Mouse (Mus musculus) lung, embryonic 16.5 days (tissue): ENCODE measurements around the gene Nfkbia. TPM values are rescaled to one million over a fixed set of nuclear protein-coding genes. Genes with fewer than 3 reads are reported as not detected.
A peak's percentile ranks its signal among the peaks of the same experiment; 100 is the strongest.

Experiments
- ATAC-seq: fragments of 200-750 bp; cut with Nextera tagmentation; 2 replicates; pipeline ENCODE4 v1.8.0; 2017; ENCODE audit warnings: low read depth, mild to moderate bottlenecking, moderate library complexity
- H3K27ac ChIP-seq: fragments of 300-500 bp; sonication (generic); 2 replicates; pipeline ENCODE4 v1.5.1; 2014; ENCODE audit warnings: mild to moderate bottlenecking, control low read depth, low read length
- H3K27me3 ChIP-seq: fragments of 300-500 bp; sonication (generic); 2 replicates; pipeline ENCODE4 v1.6.1; 2014; ENCODE audit warnings: low read depth, low read length, mixed read lengths; ENCODE audit not compliant: control insufficient read depth, insufficient read depth
- H3K36me3 ChIP-seq: fragments of 300-500 bp; sonication (generic); 2 replicates; pipeline ENCODE4 v1.6.1; 2014; ENCODE audit warnings: low read length; ENCODE audit not compliant: control insufficient read depth, insufficient read depth
- H3K4me1 ChIP-seq: fragments of 300-500 bp; sonication (generic); replicated peaks from 2 replicates; pipeline ENCODE4 v1.6.1; 2014; ENCODE audit warnings: low read length, mixed read lengths; ENCODE audit not compliant: control insufficient read depth, insufficient read depth
- H3K4me2 ChIP-seq: fragments of 300-500 bp; sonication (generic); 2 replicates; pipeline ENCODE4 v1.6.1; 2014; ENCODE audit warnings: low read depth, low read length, control low read depth
- H3K4me3 ChIP-seq: fragments of 300-500 bp; sonication (generic); 2 replicates; pipeline ENCODE4 v1.5.1; 2014; ENCODE audit warnings: mild to moderate bottlenecking, low read length, control low read depth
- H3K9ac ChIP-seq: fragments of 300-500 bp; sonication (generic); 2 replicates; pipeline ENCODE4 v1.6.1; 2014; ENCODE audit warnings: low read length, control low read depth
- H3K9me3 ChIP-seq: fragments of 300-500 bp; sonication (generic); 2 replicates; pipeline ENCODE4 v1.6.1; 2016; ENCODE audit warnings: low read length; ENCODE audit not compliant: control insufficient read depth
- WGBS: fragments of 180-500 bp; shearing (Covaris S2); extraction: QIAGEN DNeasy Blood & Tissue Kit; methylation state at CpG from one replicate; pipeline ENCODE4 v1.1.7; 2014; 5-methylcytosine and 5-hydroxymethylcytosine counted together
- polyA plus RNA-seq: library from polyadenylated mRNA; unstranded; fragments of >200 nt; fragmentation: Nextera tagmentation; extraction: Ambion mirVana; gene quantifications from 2 replicates; pipeline ENCODE4 v1.2.1, GENCODE M21; 2015

Nfkbia gene
- polyA plus RNA-seq, 1 experiment from 2014 or later = 130 TPM

DNA sequence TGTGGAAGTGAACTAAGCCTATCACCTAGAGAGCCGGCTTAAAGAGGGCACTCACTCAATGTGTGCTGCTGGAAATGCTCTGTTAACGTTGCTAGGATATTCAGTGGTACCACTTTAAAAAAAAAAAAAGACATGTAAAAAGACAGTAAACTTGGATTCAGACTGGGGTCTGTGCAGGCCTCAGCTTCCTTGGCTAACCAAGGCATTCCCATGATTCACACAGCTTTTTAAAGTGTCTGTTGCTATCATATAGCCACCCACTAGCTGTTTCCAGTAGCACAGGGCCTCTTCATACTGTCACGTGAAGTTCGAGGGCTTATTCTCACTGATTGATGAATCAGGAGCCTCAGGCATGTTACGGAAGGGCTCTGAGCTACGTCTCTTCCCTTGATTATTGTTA, 30.0 kb downstream of the Nfkbia start:
- Histone ChIP-seq H3K4me1 (peaks cover 67% of the 10 kb centered on the region), H3K4me3 (no peak overlapping the region), H3K36me3 (no peaks in the 10 kb centered on the region), H3K27ac (peak overlapping the region; percentile 96), H3K4me2 (0 out of 2 replicates have a peak overlapping the region, but pooled peaks have one; percentile 13), H3K27me3 (no peaks in the 10 kb centered on the region), H3K9me3 (no peaks in the 10 kb centered on the region), H3K9ac (no peak overlapping the region)
- 48% methylated on average over 6 of the region's 6 CpGs for WGBS
- ATAC-seq = no peak

- H3K27me3 ChIP-seq = no peaks in the 10 kb centered on the region
- H3K4me2 ChIP-seq = peak overlapping the region; percentile 20; the same call in 1 of the 2 replicates
- peak overlapping the region; percentile 96 for H3K27ac ChIP-seq
- 0 out of 2 replicates have a peak overlapping the region, but pooled peaks have one; percentile 26 for H3K9ac ChIP-seq
- H3K4me1 ChIP-seq = peaks cover 65% of the 10 kb centered on the region
- no peak overlapping the region for H3K4me3 ChIP-seq
- peak; percentile 75 for ATAC-seq
- no peaks in the 10 kb centered on the region for H3K36me3 ChIP-seq
- no peaks in the 10 kb centered on the region for H3K9me3 ChIP-seq
- 37% methylated on average over 6 of the region's 6 CpGs for WGBS
Measured at GRCm38 (mm10) chr12:55461767-55462166, 30.7 kb downstream of the Nfkbia start.

- Histone ChIP-seq H3K9me3 (no peaks in the 10 kb centered on the region), H3K4me1 (peaks cover 56% of the 10 kb centered on the region), H3K36me3 (no peaks in the 10 kb centered on the region), H3K4me3 (no peak overlapping the region), H3K4me2 (no peak overlapping the region), H3K27ac (peak overlapping the region; percentile 96), H3K27me3 (no peaks in the 10 kb centered on the region), H3K9ac (no peak overlapping the region)
- ATAC-seq = no peak
- WGBS = 26% methylated on average over 4 of the region's 4 CpGs
Measured at GRCm38 (mm10) chr12:55460900-55461299, 31.5 kb downstream of the Nfkbia start.

- no peaks in the 10 kb centered on the region for H3K9me3 ChIP-seq
Measured at GRCm38 (mm10) chr12:55459739-55460138, 32.7 kb downstream of the Nfkbia start.

GRCm38 (mm10) chr12:55456893-55457292, 35.6 kb downstream of the Nfkbia start:
- no peak overlapping the region for H3K4me2 ChIP-seq
- no peak for ATAC-seq
- no peaks in the 10 kb centered on the region for H3K27me3 ChIP-seq
- peaks cover 34% of the 10 kb centered on the region for H3K4me1 ChIP-seq
- no peaks in the 10 kb centered on the region for H3K9me3 ChIP-seq
- H3K36me3 ChIP-seq = no peaks in the 10 kb centered on the region
- H3K27ac ChIP-seq = no peak overlapping the region
- no peak overlapping the region for H3K4me3 ChIP-seq
- 86% methylated on average over 5 of the region's 5 CpGs for WGBS
- no peak overlapping the region for H3K9ac ChIP-seq

More at GRCm38 (mm10) chr12:55459739-55460138, 32.7 kb downstream of the Nfkbia start:
- H3K4me1 ChIP-seq = peaks cover 47% of the 10 kb centered on the region
- no peak overlapping the region for H3K27ac ChIP-seq
- whole genome bisulfite sequencing = 41% methylated on average over 8 of the region's 8 CpGs
- H3K9ac ChIP-seq = no peak overlapping the region
- no peaks in the 10 kb centered on the region for H3K27me3 ChIP-seq
- H3K36me3 ChIP-seq = no peaks in the 10 kb centered on the region
- H3K4me3 ChIP-seq = no peak overlapping the region
- H3K4me2 ChIP-seq = no peak overlapping the region
- ATAC-seq = no peak

GRCm38 (mm10) chr12:55456136-55456535, 36.3 kb downstream of the Nfkbia start:
- Histone ChIP-seq H3K27me3 (no peaks in the 10 kb centered on the region), H3K27ac (no peak overlapping the region), H3K36me3 (no peaks in the 10 kb centered on the region), H3K9ac (no peak overlapping the region), H3K4me1 (peaks cover 27% of the 10 kb centered on the region), H3K9me3 (no peaks in the 10 kb centered on the region), H3K4me2 (no peak overlapping the region), H3K4me3 (no peak overlapping the region)
- ATAC-seq = no peak
- 70% methylated on average over 3 of the region's 3 CpGs for WGBS

DNA sequence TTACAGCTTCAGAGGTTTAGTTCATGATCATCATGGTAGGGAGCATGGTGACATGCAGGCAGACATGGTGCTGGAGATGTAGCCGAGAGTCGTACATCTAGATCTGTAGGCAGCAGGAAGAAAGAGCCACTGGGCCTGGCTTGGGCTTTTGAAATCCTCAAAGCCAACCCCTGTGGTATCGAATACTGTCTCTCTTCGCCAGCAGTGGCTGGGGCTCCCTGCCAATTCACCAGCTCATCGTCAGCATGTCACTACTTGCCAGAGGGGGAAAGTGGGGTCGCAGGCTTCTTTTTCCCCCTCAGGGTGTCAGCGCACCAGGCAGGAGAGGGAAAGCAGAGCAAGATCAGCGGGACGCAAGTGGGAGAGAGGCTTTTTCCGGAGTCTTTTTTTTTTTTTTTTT, 37.2 kb downstream of the Nfkbia start:
- WGBS = 69% methylated on average over 9 of the region's 10 CpGs
- Histone ChIP-seq H3K27me3 (no peaks in the 10 kb centered on the region), H3K27ac (no peak overlapping the region), H3K4me2 (no peak overlapping the region), H3K4me1 (peaks cover 22% of the 10 kb centered on the region), H3K4me3 (no peak overlapping the region), H3K9ac (no peak overlapping the region), H3K36me3 (no peaks in the 10 kb centered on the region), H3K9me3 (no peaks in the 10 kb centered on the region)
- no peak for ATAC-seq

- Histone ChIP-seq H3K27ac (peak overlapping the region; percentile 48; the same call in 1 of the 2 replicates), H3K9ac (no peak overlapping the region), H3K36me3 (no peaks in the 10 kb centered on the region), H3K4me2 (no peak overlapping the region), H3K4me1 (peaks cover 18% of the 10 kb centered on the region), H3K27me3 (no peaks in the 10 kb centered on the region), H3K4me3 (no peak overlapping the region), H3K9me3 (no peaks in the 10 kb centered on the region)
- no peak for ATAC-seq
- 46% methylated on average over 4 of the region's 4 CpGs for WGBS
Measured at GRCm38 (mm10) chr12:55453924-55454323, 38.5 kb downstream of the Nfkbia start.

- ATAC-seq = no peak
- peaks cover 18% of the 10 kb centered on the region for H3K4me1 ChIP-seq
- no peaks in the 10 kb centered on the region for H3K27me3 ChIP-seq
- 33% methylated on average over 5 of the region's 5 CpGs for WGBS
- H3K4me2 ChIP-seq = no peak overlapping the region
- H3K9me3 ChIP-seq = no peaks in the 10 kb centered on the region
- no peak overlapping the region; the same call in 1 of the 2 replicates for H3K9ac ChIP-seq
- H3K27ac ChIP-seq = peak overlapping the region; percentile 61
- no peak overlapping the region for H3K4me3 ChIP-seq
- no peaks in the 10 kb centered on the region for H3K36me3 ChIP-seq
Measured at GRCm38 (mm10) chr12:55452839-55453238, 39.6 kb downstream of the Nfkbia start.

DNA sequence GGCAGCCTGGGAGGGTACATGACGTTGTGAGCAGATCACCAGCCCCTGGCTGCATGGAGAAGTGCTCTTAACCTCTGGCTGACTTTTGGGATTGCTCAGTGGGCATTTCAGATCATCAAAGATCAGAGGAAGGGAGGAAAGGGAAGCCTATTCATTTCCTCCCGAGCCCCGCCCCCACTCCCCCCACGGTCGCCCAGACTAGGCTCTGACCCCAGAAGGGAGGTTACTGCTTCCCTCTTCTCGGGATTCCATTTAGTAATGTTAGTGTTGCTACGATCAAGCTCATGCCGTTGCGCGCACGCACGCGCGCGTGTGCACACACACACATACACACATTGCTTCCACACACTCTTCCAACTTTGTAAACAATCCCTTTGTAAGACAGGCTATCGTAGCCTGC, 42.0 kb downstream of the Nfkbia start:
- Histone ChIP-seq H3K9me3 (no peaks in the 10 kb centered on the region), H3K36me3 (no peaks in the 10 kb centered on the region), H3K9ac (no peak overlapping the region), H3K27ac (peak overlapping the region; percentile 4), H3K4me3 (no peak overlapping the region), H3K4me1 (peaks cover 40% of the 10 kb centered on the region), H3K27me3 (no peaks in the 10 kb centered on the region), H3K4me2 (peak overlapping the region; percentile 10; the same call in 1 of the 2 replicates)
- 38% methylated on average over 16 of the region's 16 CpGs for WGBS
- ATAC-seq = peak; percentile 6; the same call in 1 of the 2 replicates
